Mouse (Mus musculus): Measurements from ENCODE around the gene Kcnh4.

The Kcnh4 gene

GRCm38 (mm10) chr11:100713174-100713573 is 46.6 kb downstream of the Kcnh4 start:
- no peak for DNase-seq (ENCODE audit: extremely low read depth, insufficient read length, low spot score)

- peak; percentile 85 for DNase-seq (ENCODE audit: extremely low read depth, insufficient read length, low spot score)
Measured at GRCm38 (mm10) chr11:100711783-100712615, 47.7 kb downstream of the Kcnh4 start, which contains the start of gene Kat2a. TSS of gene Kat2a (minus strand) at chr11:100712465.

- no peak for DNase-seq (ENCODE audit: extremely low read depth, insufficient read length, low spot score)
Measured at GRCm38 (mm10) chr11:100710977-100711376, 48.8 kb downstream of the Kcnh4 start.

- no peak for DNase-seq (ENCODE audit: extremely low read depth, insufficient read length, low spot score)
Measured at GRCm38 (mm10) chr11:100710528-100710927, 49.2 kb downstream of the Kcnh4 start.

GRCm38 (mm10) chr11:100709201-100709810 is 50.4 kb downstream of the Kcnh4 start:
- no peak for DNase-seq (ENCODE audit: extremely low read depth, insufficient read length, low spot score)

- DNase-seq (ENCODE audit: extremely low read depth, insufficient read length, low spot score) = no peak
Measured at GRCm38 (mm10) chr11:100705095-100705747, 54.5 kb downstream of the Kcnh4 start.

- no peak for DNase-seq (ENCODE audit: extremely low read depth, insufficient read length, low spot score)
Measured at GRCm38 (mm10) chr11:100703851-100704531, 55.8 kb downstream of the Kcnh4 start, which contains the start of gene Dhx58. TSS of gene Dhx58 (minus strand) at chr11:100704271.

- DNase-seq (ENCODE audit: extremely low read depth, insufficient read length, low spot score) = no peak
Measured at GRCm38 (mm10) chr11:100703366-100703765, 56.4 kb downstream of the Kcnh4 start.

GRCm38 (mm10) chr11:100702906-100703305 is 56.8 kb downstream of the Kcnh4 start:
- DNase-seq (ENCODE audit: extremely low read depth, insufficient read length, low spot score) = no peak

- peak; percentile 71 for DNase-seq (ENCODE audit: extremely low read depth, insufficient read length, low spot score)
Measured at GRCm38 (mm10) chr11:100702081-100702851, 57.5 kb downstream of the Kcnh4 start.

- DNase-seq (ENCODE audit: extremely low read depth, insufficient read length, low spot score) = no peak
Measured at GRCm38 (mm10) chr11:100701301-100701700, 58.4 kb downstream of the Kcnh4 start.

GRCm38 (mm10) chr11:100700710-100701109 is 59.0 kb downstream of the Kcnh4 start:
- no peak for DNase-seq (ENCODE audit: extremely low read depth, insufficient read length, low spot score)

- no peak for DNase-seq (ENCODE audit: extremely low read depth, insufficient read length, low spot score)
Measured at GRCm38 (mm10) chr11:100697921-100698320, 61.8 kb downstream of the Kcnh4 start.

GRCm38 (mm10) chr11:100694926-100695325 is 64.8 kb downstream of the Kcnh4 start:
- no peak for DNase-seq (ENCODE audit: extremely low read depth, insufficient read length, low spot score)

GRCm38 (mm10) chr11:100693154-100693553 is 66.6 kb downstream of the Kcnh4 start:
- no peak for DNase-seq (ENCODE audit: extremely low read depth, insufficient read length, low spot score)

GRCm38 (mm10) chr11:100692164-100692616 is 67.6 kb downstream of the Kcnh4 start, which contains the start of gene Zfp385c:
TSS of gene Zfp385c (minus strand) at chr11:100692455.
- no peak for DNase-seq (ENCODE audit: extremely low read depth, insufficient read length, low spot score)

- no peak for DNase-seq (ENCODE audit: extremely low read depth, insufficient read length, low spot score)
Measured at GRCm38 (mm10) chr11:100690389-100690788, 69.4 kb downstream of the Kcnh4 start.
